Mouse (Mus musculus) right cerebral cortex, postnatal 10 days (tissue): ENCODE measurements around the gene Alk.

Experiments used
- DNase-seq, 2 experiments: peaks; one replicate each; pipeline ENCODE4 v3.0.0; 2021; ENCODE audit warnings: low spot score in 2 of 2

The Alk gene

DNA sequence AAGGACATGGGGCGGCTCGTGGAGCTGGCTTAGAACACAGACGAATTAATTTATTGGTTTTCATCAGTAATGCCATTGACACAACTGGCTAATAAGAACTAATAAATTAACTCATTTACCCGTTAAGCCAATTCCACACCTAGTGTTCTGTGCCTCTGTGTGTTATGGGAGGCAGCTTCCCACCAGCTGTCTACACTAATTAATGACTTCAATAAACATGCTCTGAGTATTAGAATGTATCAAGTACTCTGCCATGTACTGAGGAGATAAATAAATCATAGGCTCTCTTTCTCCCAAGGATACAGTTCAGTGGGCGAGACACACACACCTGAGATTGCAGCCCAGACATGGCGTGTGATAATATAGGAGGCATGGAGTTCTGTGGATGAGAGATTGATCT lies 723.1 kb downstream of the Alk start:
- no peak for DNase-seq

GRCm38 (mm10) chr17:71875492-71875891 lies 728.9 kb downstream of the Alk start:
- DNase-seq = no peak

DNA sequence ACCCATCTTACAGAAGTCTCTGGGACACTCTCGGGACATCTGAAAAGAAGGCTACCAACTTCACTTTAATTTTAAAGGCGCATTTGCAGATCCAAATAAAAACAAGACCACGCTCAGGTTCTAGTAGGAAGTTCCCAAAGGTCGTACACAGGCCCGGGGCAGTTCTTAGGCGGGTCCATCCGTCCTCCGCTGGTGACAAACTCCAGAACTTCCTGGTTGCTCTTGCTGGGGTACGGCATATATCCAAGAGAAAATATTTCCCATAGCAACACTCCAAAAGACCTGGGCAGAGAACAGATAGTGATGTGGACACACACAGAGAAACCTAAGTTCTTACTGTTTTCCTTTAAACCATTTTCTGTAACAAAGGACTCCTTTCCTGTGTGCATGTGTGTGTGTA lies 729.6 kb downstream of the Alk start:
- no peak for DNase-seq

GRCm38 (mm10) chr17:71874077-71874476 lies 730.4 kb downstream of the Alk start:
- no peak for DNase-seq

DNA sequence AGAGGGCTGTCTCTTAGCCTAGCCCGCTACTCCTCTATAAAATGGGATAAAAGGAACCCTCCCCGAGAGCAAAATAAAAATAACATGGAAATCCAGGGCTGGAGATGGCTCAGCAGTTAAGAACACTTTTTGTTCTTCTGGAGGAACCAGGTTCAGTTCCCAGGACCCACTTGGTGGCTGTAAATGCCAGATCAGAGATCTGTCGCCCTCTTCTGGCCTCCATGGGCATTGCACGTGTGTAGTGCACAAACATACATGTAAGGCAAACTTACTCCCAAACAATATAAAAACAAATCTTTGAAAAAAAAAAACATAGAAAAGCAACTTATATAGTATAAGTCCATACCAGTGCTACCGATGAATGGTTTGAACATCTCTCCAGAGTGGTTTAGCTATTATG lies 731.5 kb downstream of the Alk start:
- no peak for DNase-seq

DNA sequence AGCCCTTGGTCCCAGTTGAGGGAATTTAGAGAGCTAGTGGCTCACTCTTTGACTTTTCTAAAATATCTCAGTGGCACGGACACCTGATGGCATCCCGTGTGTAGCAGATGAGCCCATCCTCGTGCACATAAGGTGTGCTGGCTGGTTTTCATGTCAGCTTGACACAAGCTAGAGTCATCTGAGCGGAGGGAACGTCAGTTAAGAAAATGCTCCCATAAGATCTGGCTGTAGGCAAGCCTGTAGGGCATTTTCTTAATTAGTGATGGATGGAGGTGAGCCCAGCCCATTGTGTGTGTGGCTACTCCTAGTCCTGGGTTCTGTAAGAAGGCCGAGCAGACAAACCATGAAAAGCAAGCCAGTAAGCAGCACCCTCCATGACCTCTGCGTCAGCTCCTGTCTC lies 732.4 kb downstream of the Alk start:
- no peak for DNase-seq

GRCm38 (mm10) chr17:71870641-71871040 lies 733.8 kb downstream of the Alk start:
- no peak for DNase-seq

- DNase-seq = no peak
Measured at GRCm38 (mm10) chr17:71870232-71870621, 734.2 kb downstream of the Alk start.

- peak; percentile 42 to 45 for DNase-seq
Measured at GRCm38 (mm10) chr17:71869372-71870231, 734.8 kb downstream of the Alk start.

- DNase-seq = no peak
Measured at GRCm38 (mm10) chr17:71868828-71869227, 735.6 kb downstream of the Alk start.

GRCm38 (mm10) chr17:71867892-71868291 lies 736.5 kb downstream of the Alk start:
- no peak for DNase-seq

- no peak for DNase-seq
Measured at GRCm38 (mm10) chr17:71865437-71865836, 739.0 kb downstream of the Alk start.

DNA sequence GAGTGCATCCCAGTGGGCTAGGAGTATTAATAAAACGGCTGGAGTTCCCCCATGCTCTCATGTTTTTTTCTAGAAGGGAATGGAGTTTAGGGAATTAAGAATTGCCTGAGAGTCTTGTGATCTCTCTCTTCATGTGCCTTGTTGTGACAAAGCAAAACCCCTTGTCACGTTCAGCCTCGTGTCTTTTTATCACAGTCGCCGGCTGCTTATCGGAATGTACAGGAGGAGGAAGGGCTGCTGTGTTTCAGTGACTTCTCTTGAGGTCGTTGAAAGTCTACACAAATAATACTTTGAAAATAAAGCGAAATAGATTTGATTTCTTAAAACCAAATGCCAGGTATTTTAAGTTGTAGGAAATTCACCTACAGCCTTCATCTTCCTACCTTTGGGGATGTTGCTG lies 740.4 kb downstream of the Alk start:
- DNase-seq = no peak

DNA sequence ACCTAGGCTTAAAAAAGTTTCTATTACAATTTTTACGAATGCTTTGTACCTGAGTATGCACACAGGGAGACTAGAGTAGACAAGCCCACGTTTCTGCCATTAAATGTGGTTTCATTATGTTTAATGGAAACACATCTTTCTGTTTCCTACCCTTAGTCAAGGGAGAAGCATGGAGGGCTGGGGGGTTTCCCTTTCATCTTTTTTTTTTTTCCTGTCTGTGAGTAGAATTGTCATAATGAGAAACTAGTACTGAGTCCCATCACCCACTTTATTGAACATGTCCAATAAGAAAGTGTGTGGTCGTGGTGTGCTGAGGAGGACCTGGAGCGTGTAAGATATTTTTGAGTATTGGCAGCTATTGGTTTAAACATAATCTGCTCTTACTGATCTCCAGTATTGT lies 741.5 kb downstream of the Alk start:
- DNase-seq = no peak

- no peak for DNase-seq
Measured at GRCm38 (mm10) chr17:71862184-71862583, 742.2 kb downstream of the Alk start.

DNA sequence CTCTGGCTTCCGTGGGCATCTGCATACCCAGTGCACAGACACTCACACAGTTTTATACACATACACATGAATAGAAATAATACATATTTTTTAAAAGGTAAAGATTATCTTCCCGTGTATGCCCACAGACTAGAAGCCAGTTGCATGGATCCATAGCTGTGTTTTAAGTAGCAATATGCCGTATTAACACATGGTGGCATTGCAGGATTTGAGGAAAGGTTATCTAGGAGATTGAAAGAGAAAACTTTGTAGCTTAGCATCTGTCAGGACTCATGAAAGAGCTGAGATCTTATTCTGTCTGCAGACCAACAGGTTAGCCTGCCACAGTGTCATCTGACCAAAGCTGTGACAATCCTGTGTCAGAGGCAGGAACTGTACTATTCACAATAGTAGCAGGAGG lies 772.5 kb downstream of the Alk start:
- DNase-seq = no peak

DNA sequence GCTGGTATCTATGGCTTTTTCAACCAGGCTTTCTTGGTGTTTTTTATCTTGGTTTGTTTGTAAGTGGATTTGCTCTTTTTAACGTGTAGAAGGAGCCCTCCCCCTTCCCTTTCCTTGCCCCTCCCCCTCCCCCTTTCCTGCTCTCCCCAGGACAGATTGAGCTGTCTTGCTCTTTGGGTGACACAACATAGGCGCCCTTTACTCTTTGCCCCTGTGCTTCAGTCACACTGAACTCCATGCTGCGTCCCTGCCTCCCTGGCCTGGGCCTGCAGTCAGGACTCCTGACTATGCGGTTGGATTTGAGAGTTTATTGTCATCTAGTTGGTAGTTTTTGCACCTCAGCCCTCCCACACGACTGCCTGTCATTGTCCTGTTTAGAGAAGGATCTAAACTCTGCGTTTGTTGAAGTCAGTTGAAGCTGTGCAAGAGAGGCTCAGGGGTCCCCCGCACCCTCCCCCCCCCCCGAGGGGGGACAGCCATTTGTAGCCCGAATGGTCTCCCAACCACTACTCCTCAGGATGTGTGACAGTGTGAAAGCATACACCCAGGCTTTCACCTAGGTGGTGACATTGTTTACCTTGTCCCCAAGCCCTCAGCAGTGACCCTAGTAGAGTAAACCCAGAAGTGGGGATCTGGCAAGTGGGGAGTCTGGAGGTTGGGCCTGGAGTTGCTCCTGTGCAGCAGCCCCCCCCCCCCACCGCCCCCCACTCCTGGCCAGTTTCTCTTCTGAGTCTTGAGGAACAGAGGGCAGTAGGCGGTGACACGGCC lies 775.6 kb downstream of the Alk start:
- no peak for DNase-seq

GRCm38 (mm10) chr17:71827627-71828026 lies 776.8 kb downstream of the Alk start:
- DNase-seq = no peak

DNA sequence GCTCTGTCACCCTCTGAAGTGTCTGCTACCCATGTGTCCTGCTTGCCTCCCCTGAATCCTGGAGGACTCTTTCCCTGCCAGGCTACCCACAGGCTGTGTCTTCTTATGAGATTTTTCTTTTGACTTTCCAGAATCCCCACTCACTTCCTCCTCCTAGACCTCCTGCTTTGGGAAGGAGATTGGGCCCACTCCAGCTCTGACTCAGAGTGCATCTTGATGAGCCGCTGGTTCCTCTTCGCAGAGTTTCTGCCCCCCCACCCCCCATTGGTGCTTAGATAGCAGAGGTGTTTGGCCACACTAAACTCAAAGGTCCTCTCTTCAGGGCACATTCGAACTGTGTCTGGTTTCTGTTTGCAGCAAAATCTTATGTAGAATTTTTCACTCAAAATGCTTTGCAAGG lies 777.8 kb downstream of the Alk start:
- DNase-seq = no peak

DNA sequence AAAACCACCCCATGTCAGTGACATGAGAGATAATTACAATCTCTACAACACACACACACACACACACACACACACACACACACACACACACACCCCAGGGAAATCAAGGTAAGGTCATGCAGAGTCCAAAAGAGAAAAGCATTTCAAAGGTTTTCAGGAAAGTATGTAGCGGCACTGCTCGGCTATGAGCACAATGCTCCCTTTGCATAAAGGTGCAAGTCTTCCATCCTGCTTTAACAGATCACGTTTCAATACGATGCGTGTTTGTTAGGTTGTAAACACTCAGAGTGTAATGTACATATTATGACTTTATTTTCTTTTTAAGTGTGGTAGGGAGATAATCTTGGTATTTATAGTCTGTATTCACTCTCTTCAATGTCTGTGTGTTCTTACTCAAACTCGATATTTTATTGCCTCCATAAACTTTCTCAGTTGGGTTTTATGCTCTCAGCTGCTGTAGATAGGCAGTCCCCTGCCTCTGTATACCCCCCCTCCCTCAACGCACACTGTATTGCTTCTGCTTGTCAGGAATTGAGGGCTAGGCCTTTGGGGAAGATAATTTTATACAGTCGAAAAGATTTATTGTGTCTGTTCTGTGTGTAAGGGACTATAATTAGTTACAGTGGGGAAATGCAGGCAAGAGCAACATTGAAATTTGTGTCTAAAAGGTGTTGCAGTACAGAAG lies 780.7 kb downstream of the Alk start:
- DNase-seq = no peak
